In genomic region chr8:84336376-84336775, GRCm38 (mm10) we compare ENCODE assay signal across 25 mouse cellular contexts. TPM values are rescaled to one million over a fixed set of nuclear protein-coding genes. Genes with fewer than 3 reads are reported as not detected.
DNase-seq lines count a peak whose midpoint lies in the region; ATAC-seq and TF ChIP-seq lines count a peak whose summit lies in the region.
"Had no signal": no experiment of that assay in that cellular context is flagged by ENCODE, and none has a peak within 500 bp of the region (broad histone marks: within the 10 kb centered on the region; RNA-seq: fewer than 3 reads in every experiment).

No protein-coding gene starts in this region.

- H3K4me1 ChIP-seq in olfactory bulb, adult 2 months (ENCODE audit: control insufficient read depth, insufficient read depth, low read length), result peaks cover 34% of the 10 kb centered on the region
- H3K4me1 ChIP-seq: stomach, embryonic 15.5 days had no signal

- no peak for TF ChIP-seq CTCF in Patski (IDR thresholded peaks at IDR 0.05)
- TF ChIP-seq CTCF in olfactory bulb, adult 2 months (IDR thresholded peaks at IDR 0.05; ENCODE audit: insufficient read depth, low read depth, low read length), result no peak

- ATAC-seq in frontal cortex, adult (ENCODE audit: low TSS enrichment), result peak; percentile 45
- peak; percentile 44 for ATAC-seq in Patski
- ATAC-seq: forebrain, embryonic 16.5 days; hindbrain, postnatal 0 days; intestine, postnatal 0 days had no signal

- H3K27me3 ChIP-seq in Patski, result peaks cover 12% of the 10 kb centered on the region

- TF ChIP-seq POLR2A in olfactory bulb, adult 2 months (IDR thresholded peaks at IDR 0.05; ENCODE audit: insufficient read depth, low read depth, low read length), result no peak

- 30% methylated on average over 6 of the region's 6 CpGs for WGBS in olfactory bulb, adult 2 months

- no peak overlapping the region for H3K4me3 ChIP-seq in olfactory bulb, adult 2 months (ENCODE audit: insufficient read depth, low read depth, low read length)
- H3K4me3 ChIP-seq: embryonic facial prominence, embryonic 10.5 days; hindbrain, embryonic 10.5 days; kidney, embryonic 15.5 days; stomach, embryonic 15.5 days had no signal

- POLR2A ChIA-PET in Patski (lab: Charles Lee), result no interaction called here

- H3K27ac ChIP-seq in olfactory bulb, adult 2 months (ENCODE audit: insufficient read depth, low read depth, low read length), result peak overlapping the region; percentile 46
- H3K27ac ChIP-seq: embryonic facial prominence, embryonic 10.5 days; hindbrain, embryonic 10.5 days; hindbrain, postnatal 0 days; kidney, embryonic 15.5 days; stomach, embryonic 15.5 days had no signal

- in situ Hi-C loops in Patski (cut with MboI; ENCODE audit: low pct_unique_long_range_greater_than_20kb), result no loop called here

- no peak for DNase-seq in frontal cortex, postnatal 14 days (ENCODE audit: low spot score in 2 of 2)
- peak; percentile 6 for DNase-seq in lung, postnatal 10 days
- no peak for DNase-seq in lung, adult 18-20 months
- DNase-seq in Patski (ENCODE audit: low read depth, low spot score), result peak; percentile 55
- no peak for DNase-seq in spleen, adult 18-20 months
- no peak for DNase-seq in embryo, embryonic 10 days (ENCODE audit: low spot score)
- DNase-seq: adrenal gland, postnatal 14 days; cerebellum, adult 11-12 months; cerebellum, postnatal 36 days; gastrocnemius, postnatal 25 days; kidney, postnatal 4 days; layer of hippocampus, adult 9-11 months; liver; lung, postnatal 14 days; midbrain, embryonic 14.5 days; thymus, adult 2 months had no signal

- CTCF ChIA-PET in Patski (lab: Charles Lee), result no interaction called here

RNA-seq across cellular contexts. Expression of gene Cacna1a, which starts 51.9 kb away (rescaled TPM):
- polyA plus RNA-seq in Patski (2021), result 1.3 TPM
- polyA plus RNA-seq in olfactory bulb, adult 2 months (2012; ENCODE audit: insufficient read depth, insufficient read length, low replicate concordance, missing spikeins), result not detected in 2 replicates

Comparison
In these comparisons a context has a peak if more than half of its experiments do, and no peak if none do; other contexts are left out.
1. DNase-seq: peak in lung, postnatal 10 days (single experiment) and Patski (single experiment); none in frontal cortex, postnatal 14 days (0 of 2), lung, adult 18-20 months (0 of 2), spleen, adult 18-20 months (0 of 2) and embryo, embryonic 10 days (single experiment).
2. RNA of gene Cacna1a, which starts 51.9 kb away (polyA plus RNA-seq): not detected in olfactory bulb, adult 2 months; 1.3 TPM in Patski (single experiment); every median in the first group is over 10 times any median in the second.